Mouse (Mus musculus): ENCODE results near the gene Neurl3. TPM values are rescaled to one million over a fixed set of nuclear protein-coding genes. Genes with fewer than 3 reads are reported as not detected.

The Neurl3 gene
- polyA plus RNA-seq, 1 experiment from 2014 or later: 1.6 TPM

DNA sequence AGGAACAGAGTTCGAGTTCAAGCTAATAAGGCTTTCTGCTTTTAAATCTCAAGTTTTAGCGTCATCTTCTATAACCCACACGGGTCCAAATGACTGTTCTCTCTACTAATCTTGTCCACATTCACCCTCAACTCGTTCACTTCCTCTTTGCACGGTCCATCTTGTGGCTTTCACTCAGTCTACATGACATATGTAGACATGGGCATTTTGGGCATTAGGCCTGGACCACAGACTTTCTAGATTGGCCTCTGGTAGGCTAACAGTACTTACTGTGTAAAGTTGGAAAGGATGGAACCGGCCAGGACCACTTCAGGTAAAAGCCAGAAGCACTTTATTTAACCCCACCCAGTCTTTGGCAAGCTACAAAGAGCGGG lies 32.6 kb upstream of the Neurl3 start:
- 68% methylated on average over 7 of the region's 7 CpGs for WGBS
- ATAC-seq (ENCODE audit: low FRiP score, low read depth): peak; percentile 13
- Histone ChIP-seq H3K4me2 (no peak overlapping the region; the same call in 1 of the 2 replicates), H3K27ac (replicated peaks) (no peak overlapping the region), H3K4me3 (no peak overlapping the region), H3K4me1 (replicated peaks) (peaks cover 23% of the 10 kb centered on the region), H3K27me3 (peaks cover 12% of the 10 kb centered on the region; the same call in 1 of the 2 replicates), H3K9ac (no peak overlapping the region), H3K36me3 (no peaks in the 10 kb centered on the region), H3K9me3 (no peaks in the 10 kb centered on the region)

DNA sequence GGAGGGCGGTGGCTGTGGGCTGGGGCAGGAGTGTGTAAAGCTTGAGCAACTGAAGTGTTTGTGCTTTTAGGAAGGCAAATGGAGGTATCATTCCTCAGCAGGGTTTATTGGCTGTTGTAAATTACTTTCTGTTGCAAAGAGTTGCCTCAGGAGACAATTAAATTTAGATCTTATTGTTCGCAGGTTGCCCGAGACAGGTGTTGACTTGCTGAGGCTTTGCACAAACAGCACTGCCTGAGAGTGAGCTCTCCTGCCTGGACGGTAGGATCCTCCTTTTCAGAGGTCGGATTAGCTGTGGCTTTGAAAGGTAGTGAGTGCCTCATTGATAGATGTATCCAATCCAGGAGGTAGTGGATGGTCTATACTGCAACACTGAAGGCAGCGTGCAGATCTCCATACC lies 31.6 kb upstream of the Neurl3 start:
- Histone ChIP-seq H3K4me1 (replicated peaks) (peaks cover 23% of the 10 kb centered on the region), H3K27me3 (peaks cover 12% of the 10 kb centered on the region; the same call in 1 of the 2 replicates), H3K4me2 (no peak overlapping the region), H3K27ac (replicated peaks) (no peak overlapping the region), H3K4me3 (no peak overlapping the region), H3K36me3 (no peaks in the 10 kb centered on the region), H3K9me3 (no peaks in the 10 kb centered on the region), H3K9ac (no peak overlapping the region)
- ATAC-seq (ENCODE audit: low FRiP score, low read depth): no peak
- 85% methylated on average over 6 of the region's 6 CpGs for WGBS

DNA sequence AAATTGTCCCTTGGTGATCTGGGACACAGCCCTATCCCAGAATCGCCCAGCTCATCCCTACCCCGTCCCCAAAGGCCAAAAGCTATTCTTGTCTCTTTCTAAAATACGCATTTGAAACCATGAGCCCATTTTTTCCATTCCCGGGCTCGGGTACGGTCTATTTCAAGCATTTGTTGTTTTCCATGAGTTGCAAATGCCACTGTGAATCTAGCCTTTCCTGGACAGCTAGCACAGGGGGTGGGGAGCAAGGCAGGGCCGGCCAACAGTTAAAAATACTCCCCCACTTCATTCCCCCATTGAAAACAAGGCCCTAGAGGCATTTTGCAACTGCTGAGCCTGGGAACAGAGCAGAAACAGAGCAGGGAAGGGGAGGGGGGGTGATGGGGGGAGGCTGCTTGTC lies 30.3 kb upstream of the Neurl3 start:
- no peaks in the 10 kb centered on the region for H3K36me3 ChIP-seq
- no peaks in the 10 kb centered on the region for H3K9me3 ChIP-seq
- ATAC-seq (ENCODE audit: low FRiP score, low read depth): no peak
- peaks cover 23% of the 10 kb centered on the region for H3K4me1 ChIP-seq (replicated peaks)
- no peak overlapping the region for H3K4me3 ChIP-seq
- no peak overlapping the region for H3K9ac ChIP-seq
- 77% methylated on average over 7 of the region's 7 CpGs for WGBS
- no peak overlapping the region for H3K27ac ChIP-seq (replicated peaks)
- peaks cover 9% of the 10 kb centered on the region; the same call in 1 of the 2 replicates for H3K27me3 ChIP-seq
- no peak overlapping the region for H3K4me2 ChIP-seq

DNA sequence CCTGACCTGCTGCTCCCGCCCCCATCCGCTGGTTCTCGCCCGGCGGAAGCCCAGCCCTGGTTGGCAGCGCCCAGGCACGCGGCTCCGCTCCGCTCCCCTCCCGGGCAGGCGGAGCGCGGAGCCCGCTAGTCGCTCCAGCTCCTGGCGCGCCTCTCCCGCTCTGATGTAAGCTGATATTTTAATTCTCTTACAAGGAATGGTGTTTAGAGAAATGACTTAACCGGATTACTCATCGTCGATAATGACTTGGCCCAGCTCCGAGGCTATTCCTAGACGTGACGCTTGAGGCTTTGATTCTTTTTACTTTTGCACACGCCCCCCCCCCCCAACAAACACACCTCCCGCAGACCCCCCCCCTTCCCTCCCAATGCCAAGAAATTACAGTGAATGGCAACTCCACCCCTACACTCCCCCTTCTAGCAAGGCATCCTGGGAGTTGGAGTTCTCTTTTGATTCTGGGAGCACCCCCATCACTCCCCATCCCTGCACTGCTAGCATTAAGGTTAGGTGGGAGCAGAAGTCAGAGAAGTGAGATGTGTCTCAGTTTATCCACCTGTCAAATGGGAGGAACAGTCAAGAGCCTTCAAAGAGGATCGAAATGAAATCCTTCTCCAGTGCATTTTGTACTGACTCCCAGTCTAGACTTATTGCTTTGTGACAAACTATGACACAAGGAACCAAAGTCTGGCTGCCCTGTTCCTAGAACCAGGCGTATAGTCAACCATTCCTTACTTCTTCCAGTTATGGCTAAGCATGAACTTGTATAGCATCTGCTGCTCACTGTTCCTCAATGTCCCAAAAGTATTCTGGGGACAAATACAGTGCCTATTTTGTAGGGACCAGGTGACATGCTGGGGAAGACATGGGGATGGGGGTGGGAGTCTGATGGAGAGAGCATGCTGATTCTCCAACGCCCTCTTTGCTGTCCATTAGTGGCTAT lies 29.2 kb upstream of the Neurl3 start:
- Histone ChIP-seq H3K4me1 (replicated peaks) (peaks cover 15% of the 10 kb centered on the region), H3K27ac (replicated peaks) (no peak overlapping the region; the same call in 1 of the 2 replicates), H3K9me3 (no peaks in the 10 kb centered on the region), H3K36me3 (no peaks in the 10 kb centered on the region), H3K27me3 (no peaks in the 10 kb centered on the region), H3K4me2 (peak overlapping the region; percentile 93), H3K4me3 (peak overlapping the region; percentile 43), H3K9ac (peak overlapping the region; percentile 51)
- 9% methylated on average over 30 of the region's 30 CpGs for WGBS
- ATAC-seq (ENCODE audit: low FRiP score, low read depth): peak; percentile 24; the same call in 1 of the 2 replicates

DNA sequence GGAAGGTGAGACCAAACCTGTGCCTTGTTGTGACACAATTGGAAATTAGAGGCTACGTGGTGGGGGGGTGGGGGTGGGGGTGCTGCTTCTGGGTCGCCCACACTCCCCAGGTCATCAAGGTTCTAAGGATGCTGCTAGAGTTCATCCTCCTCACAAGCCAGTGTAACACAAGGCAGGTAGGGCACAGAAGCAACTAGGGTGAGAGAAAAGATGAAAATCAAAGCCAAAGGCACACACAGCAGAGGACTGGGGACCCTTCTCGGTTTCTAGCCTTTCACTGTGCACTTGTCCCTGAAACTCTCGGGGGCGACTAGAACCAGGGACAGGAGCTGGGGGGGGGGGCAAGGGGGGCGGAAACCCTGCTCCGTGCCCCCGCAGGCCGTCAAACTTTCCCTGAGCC lies 28.5 kb upstream of the Neurl3 start:
- Histone ChIP-seq H3K9ac (peak overlapping the region; percentile 51), H3K4me3 (peak overlapping the region; percentile 43), H3K9me3 (no peaks in the 10 kb centered on the region), H3K27ac (replicated peaks) (no peak overlapping the region; the same call in 1 of the 2 replicates), H3K36me3 (no peaks in the 10 kb centered on the region), H3K27me3 (no peaks in the 10 kb centered on the region; the same call in 1 of the 2 replicates), H3K4me1 (replicated peaks) (peaks cover 8% of the 10 kb centered on the region), H3K4me2 (peak overlapping the region; percentile 93)
- no peak for ATAC-seq (ENCODE audit: low FRiP score, low read depth)
- WGBS: 13% methylated on average over 9 of the region's 9 CpGs

DNA sequence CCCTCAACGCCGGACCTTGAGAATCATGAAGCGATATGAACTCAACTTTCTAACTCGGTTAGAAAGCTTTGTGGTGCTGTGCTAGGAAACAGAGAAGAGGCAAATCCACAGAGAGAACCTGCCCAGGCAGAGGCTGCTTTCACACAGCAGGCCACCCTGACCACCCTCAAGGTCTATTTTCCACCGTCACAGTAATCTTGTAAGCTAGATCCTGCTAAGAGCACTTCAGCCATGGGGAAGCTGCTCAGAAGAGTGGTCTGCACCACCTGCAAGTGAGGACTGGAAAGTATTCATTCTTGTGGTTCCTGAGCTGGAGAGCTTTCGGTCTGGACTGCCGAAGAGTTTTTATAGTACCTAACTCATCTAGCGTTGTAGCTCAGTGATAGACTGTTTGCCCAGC lies 27.8 kb upstream of the Neurl3 start:
- Histone ChIP-seq H3K4me3 (no peak overlapping the region), H3K27ac (replicated peaks) (no peak overlapping the region), H3K4me1 (replicated peaks) (peaks cover 6% of the 10 kb centered on the region), H3K36me3 (no peaks in the 10 kb centered on the region), H3K27me3 (no peaks in the 10 kb centered on the region; the same call in 1 of the 2 replicates), H3K9me3 (no peaks in the 10 kb centered on the region), H3K4me2 (no peak overlapping the region), H3K9ac (no peak overlapping the region)
- WGBS: 74% methylated on average over 8 of the region's 8 CpGs
- ATAC-seq (ENCODE audit: low FRiP score, low read depth): no peak

DNA sequence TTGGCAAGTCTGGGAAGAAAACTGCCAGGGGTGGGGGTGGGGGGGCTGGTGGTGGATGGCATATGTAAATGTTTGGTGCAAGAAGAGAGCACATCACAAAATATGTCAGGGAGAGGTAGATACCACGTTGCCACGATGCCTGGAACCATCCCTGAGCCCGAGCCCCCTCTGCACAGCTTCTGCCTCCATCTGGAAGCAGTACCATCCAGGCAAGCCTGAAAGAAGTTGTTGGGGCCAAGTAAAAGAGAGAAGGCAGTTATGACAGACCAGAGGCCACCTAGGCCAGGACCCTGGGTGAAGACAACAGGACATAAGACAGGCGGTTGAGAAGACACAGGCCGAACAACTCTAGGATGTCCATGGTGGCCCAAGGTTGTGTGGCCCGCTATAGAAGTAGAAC lies 26.0 kb upstream of the Neurl3 start:
- Histone ChIP-seq H3K27me3 (no peaks in the 10 kb centered on the region; the same call in 1 of the 2 replicates), H3K4me3 (no peak overlapping the region), H3K9me3 (no peaks in the 10 kb centered on the region), H3K27ac (replicated peaks) (no peak overlapping the region), H3K9ac (no peak overlapping the region), H3K4me1 (replicated peaks) (peaks cover 6% of the 10 kb centered on the region), H3K36me3 (no peaks in the 10 kb centered on the region), H3K4me2 (no peak overlapping the region)
- ATAC-seq (ENCODE audit: low FRiP score, low read depth): no peak
- WGBS: 88% methylated on average over 6 of the region's 6 CpGs

DNA sequence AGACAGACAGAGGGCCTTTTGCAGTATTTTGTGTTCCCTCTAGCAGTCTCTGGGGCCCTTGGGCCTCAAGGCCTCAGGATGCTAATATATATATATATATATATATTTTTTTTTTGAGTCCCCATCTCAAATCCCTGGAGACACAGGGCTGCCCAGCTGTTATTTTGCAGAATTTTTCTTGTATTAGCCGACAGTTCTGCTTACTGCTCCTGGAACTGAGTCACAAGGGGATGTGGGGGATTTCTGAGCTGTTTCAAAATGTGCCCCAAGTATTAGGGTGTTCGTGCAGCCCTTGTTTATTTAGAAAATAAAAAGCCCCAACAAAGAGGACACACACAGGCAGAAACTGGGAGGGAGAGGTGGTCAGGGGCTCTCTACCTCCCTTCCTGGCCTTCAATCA lies 25.2 kb upstream of the Neurl3 start:
- Histone ChIP-seq H3K27me3 (no peaks in the 10 kb centered on the region; the same call in 1 of the 2 replicates), H3K27ac (replicated peaks) (no peak overlapping the region), H3K9me3 (no peaks in the 10 kb centered on the region), H3K4me1 (replicated peaks) (peaks cover 6% of the 10 kb centered on the region), H3K4me2 (no peak overlapping the region), H3K9ac (no peak overlapping the region), H3K4me3 (no peak overlapping the region), H3K36me3 (no peaks in the 10 kb centered on the region)
- 57% methylated on average over 2 of the region's 2 CpGs for WGBS
- no peak for ATAC-seq (ENCODE audit: low FRiP score, low read depth)

DNA sequence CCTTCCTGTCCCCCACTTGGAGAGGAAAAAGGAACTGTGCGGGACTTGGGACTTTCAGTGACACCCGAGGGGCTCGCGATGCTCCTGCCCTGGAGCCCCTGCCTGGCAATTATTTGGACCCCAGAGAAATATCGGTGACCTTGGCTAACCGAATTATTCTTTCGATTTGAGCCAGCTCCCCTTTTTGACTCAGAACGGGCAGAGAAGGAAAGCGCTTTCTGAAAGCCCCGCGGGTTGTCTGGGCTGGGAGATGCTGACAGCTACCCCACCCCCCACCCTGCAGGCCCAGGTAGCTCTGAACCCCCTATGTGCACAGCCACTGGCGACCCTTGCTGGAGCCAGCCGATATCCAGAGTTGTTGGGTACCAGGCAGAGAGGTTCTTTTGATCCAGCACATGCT lies 24.6 kb upstream of the Neurl3 start:
- H3K4me1 ChIP-seq (replicated peaks): peaks cover 6% of the 10 kb centered on the region
- no peaks in the 10 kb centered on the region; the same call in 1 of the 2 replicates for H3K27me3 ChIP-seq
- no peaks in the 10 kb centered on the region for H3K9me3 ChIP-seq
- H3K4me2 ChIP-seq: no peak overlapping the region
- H3K36me3 ChIP-seq: no peaks in the 10 kb centered on the region
- WGBS: 29% methylated on average over 13 of the region's 13 CpGs
- ATAC-seq (ENCODE audit: low FRiP score, low read depth): no peak
- no peak overlapping the region for H3K9ac ChIP-seq
- H3K27ac ChIP-seq (replicated peaks): no peak overlapping the region
- no peak overlapping the region for H3K4me3 ChIP-seq

DNA sequence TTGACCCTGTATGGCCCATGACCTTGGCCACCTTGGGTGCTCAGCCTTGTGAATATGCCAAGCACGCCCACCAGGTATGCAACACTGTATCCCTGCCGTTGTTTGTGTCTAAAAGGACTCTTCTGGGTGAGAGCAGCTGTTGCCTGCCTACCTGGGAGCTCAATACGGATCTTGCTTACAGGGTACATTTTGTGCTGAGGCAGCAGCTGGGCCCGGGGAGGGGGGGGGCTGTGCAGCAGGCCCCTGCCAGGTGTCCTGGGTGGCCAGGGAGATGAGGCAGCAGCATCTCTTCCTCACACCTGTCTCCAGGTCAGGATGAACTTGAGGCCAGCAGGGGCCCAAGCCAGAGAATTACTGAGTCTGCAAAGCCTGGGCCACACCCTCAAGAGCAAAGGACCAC lies 23.6 kb upstream of the Neurl3 start:
- no peaks in the 10 kb centered on the region; the same call in 1 of the 2 replicates for H3K27me3 ChIP-seq
- no peak for ATAC-seq (ENCODE audit: low FRiP score, low read depth)
- WGBS: 81% methylated on average over 4 of the region's 4 CpGs

DNA sequence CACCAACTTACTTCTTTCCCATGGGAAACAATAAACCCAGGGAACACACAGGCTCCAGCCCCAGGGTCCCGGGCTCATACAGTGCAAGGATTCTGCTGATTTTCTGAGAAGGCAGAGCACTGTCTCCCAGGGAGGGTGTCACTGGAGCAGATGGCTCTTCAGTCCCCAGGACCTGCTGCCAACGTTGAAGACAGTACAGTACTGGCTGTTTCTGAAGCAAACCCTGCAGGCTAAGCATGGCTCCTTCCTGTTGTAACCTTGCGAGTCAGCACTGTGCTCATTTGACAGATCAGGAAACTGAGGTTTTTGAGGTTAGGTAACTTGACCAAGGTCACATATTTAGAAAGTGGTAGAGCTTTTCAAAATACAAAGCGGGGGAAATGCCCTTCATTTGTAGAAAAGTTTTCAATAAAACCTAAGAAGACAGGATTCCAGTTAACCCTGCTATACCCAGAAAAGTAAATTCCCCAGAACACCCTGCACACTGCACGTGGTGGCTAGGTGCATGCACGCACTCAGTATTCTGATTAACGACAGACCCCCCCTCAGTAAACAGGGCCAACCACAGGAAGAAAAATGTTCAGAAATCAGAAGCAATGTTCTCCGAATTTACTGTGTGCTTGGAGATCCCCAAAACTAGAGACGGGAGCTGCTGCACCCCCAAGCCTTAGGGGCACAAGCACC lies 22.1 kb upstream of the Neurl3 start:
- H3K36me3 ChIP-seq: no peaks in the 10 kb centered on the region
- whole genome bisulfite sequencing: 76% methylated on average over 9 of the region's 9 CpGs
- no peaks in the 10 kb centered on the region for H3K9me3 ChIP-seq
- H3K4me1 ChIP-seq (replicated peaks): no peaks in the 10 kb centered on the region
- H3K4me2 ChIP-seq: no peak overlapping the region
- ATAC-seq (ENCODE audit: low FRiP score, low read depth): no peak
- no peak overlapping the region for H3K27ac ChIP-seq (replicated peaks)
- H3K4me3 ChIP-seq: no peak overlapping the region
- H3K27me3 ChIP-seq: no peaks in the 10 kb centered on the region; the same call in 1 of the 2 replicates
- H3K9ac ChIP-seq: no peak overlapping the region

More for the DNA sequence above, 23.6 kb upstream of the Neurl3 start:
- no peak overlapping the region for H3K4me2 ChIP-seq
- no peak overlapping the region for H3K9ac ChIP-seq
- H3K27ac ChIP-seq (replicated peaks): no peak overlapping the region
- H3K4me3 ChIP-seq: no peak overlapping the region
- H3K9me3 ChIP-seq: no peaks in the 10 kb centered on the region
- H3K36me3 ChIP-seq: no peaks in the 10 kb centered on the region
- H3K4me1 ChIP-seq (replicated peaks): peaks cover 4% of the 10 kb centered on the region

DNA sequence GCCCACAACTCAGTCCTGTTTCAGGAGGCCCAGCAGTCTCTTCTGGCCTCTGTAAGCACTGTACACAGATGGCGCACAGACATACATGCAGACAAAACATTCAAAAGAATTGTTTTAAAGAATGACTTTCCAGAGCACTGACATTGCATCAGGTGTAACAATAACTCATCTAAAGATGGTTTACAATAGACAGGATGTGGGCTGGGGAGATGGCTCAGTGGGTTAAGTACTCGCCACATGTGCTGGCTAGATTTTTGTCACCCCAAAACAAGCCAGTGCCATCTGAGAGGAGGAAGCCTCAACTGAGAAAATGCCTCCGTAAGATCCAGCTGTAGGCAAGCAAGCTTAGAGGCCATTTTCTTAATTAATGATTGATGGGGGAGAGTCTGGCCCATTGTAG lies 19.9 kb upstream of the Neurl3 start:
- WGBS: 81% methylated on average over 3 of the region's 3 CpGs
- Histone ChIP-seq H3K27me3 (no peaks in the 10 kb centered on the region; the same call in 1 of the 2 replicates), H3K9ac (no peak overlapping the region), H3K4me2 (no peak overlapping the region), H3K4me3 (no peak overlapping the region), H3K36me3 (no peaks in the 10 kb centered on the region), H3K9me3 (no peaks in the 10 kb centered on the region), H3K27ac (replicated peaks) (no peak overlapping the region), H3K4me1 (replicated peaks) (no peaks in the 10 kb centered on the region)
- ATAC-seq (ENCODE audit: low FRiP score, low read depth): no peak

Data from hindbrain, embryonic 15.5 days (tissue).